Mouse (Mus musculus) neural tube, embryonic 15.5 days (tissue): ENCODE results near the gene AC161166.1. TPM values are rescaled to one million over a fixed set of nuclear protein-coding genes. Genes with fewer than 3 reads are reported as not detected.

Experiments used
- ATAC-seq: fragments of 200-750 bp; cut with Nextera tagmentation; 2 replicates; pipeline ENCODE4 v1.8.0; 2017; ENCODE audit warnings: mild to moderate bottlenecking, moderate TSS enrichment, moderate library complexity; ENCODE audit not compliant: low FRiP score
- H3K27ac ChIP-seq: fragments of 300-500 bp; sonication (generic); replicated peaks from 2 replicates; pipeline ENCODE4 v1.5.1; 2015; ENCODE audit warnings: mild to moderate bottlenecking, inconsistent platforms
- H3K27me3 ChIP-seq: fragments of 300-500 bp; sonication (generic); replicated peaks from 2 replicates; pipeline ENCODE4 v1.6.1; 2015; ENCODE audit warnings: inconsistent platforms
- H3K36me3 ChIP-seq: fragments of 300-500 bp; sonication (generic); 2 replicates; pipeline ENCODE4 v1.6.1; 2015; ENCODE audit warnings: inconsistent platforms
- H3K4me1 ChIP-seq: fragments of 300-500 bp; sonication (generic); 2 replicates; pipeline ENCODE4 v1.6.1; 2015; ENCODE audit warnings: inconsistent platforms
- H3K4me2 ChIP-seq: fragments of 300-500 bp; sonication (generic); 2 replicates; pipeline ENCODE4 v1.6.1; 2015; ENCODE audit warnings: inconsistent platforms, mild to moderate bottlenecking, moderate library complexity
- H3K4me3 ChIP-seq: fragments of 300-500 bp; sonication (generic); replicated peaks from 2 replicates; pipeline ENCODE4 v1.5.1; 2015; ENCODE audit warnings: mild to moderate bottlenecking, inconsistent platforms
- H3K9ac ChIP-seq: fragments of 300-500 bp; sonication (generic); replicated peaks from 2 replicates; pipeline ENCODE4 v1.6.1; 2015; ENCODE audit warnings: mild to moderate bottlenecking, inconsistent platforms
- H3K9me3 ChIP-seq: fragments of 300-500 bp; sonication (generic); replicated peaks from 2 replicates; pipeline ENCODE4 v1.6.1; 2016; ENCODE audit warnings: inconsistent platforms
- WGBS: fragments of 180-500 bp; shearing (Covaris S2); methylation state at CpG from one replicate; pipeline ENCODE4 v1.1.7; 2015; ENCODE audit warnings: mixed read lengths; 5-methylcytosine and 5-hydroxymethylcytosine counted together
- polyA plus RNA-seq: library from polyadenylated mRNA; unstranded; fragments of >200 nt; fragmentation: Nextera tagmentation; extraction: Ambion mirVana; gene quantifications from 2 replicates; pipeline ENCODE4 v1.2.1, GENCODE M21; 2015

The AC161166.1 gene
- polyA plus RNA-seq, 1 experiment from 2014 or later, result 1.2 TPM

DNA sequence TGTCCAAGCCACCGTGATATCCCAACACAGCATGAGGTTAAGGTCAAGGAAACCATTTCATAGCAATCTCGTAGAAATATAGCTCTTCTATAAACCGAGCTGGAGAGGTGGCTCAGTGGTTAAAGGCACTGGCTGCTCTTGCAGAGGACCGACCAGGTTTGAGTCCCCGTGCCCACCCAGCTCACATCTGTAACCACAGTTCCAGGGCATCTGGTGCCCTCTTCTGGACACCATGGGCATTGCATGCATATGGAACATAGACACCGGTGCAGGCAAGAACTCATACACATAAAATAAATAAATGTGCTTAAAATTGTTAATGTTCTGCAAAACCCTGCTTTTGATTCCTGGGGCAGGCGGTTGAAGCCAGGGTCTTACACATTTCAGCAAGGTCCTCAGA, 39.3 kb downstream of the AC161166.1 start:
- no peak for ATAC-seq
- WGBS, result 76% methylated on average over 7 of the region's 7 CpGs

DNA sequence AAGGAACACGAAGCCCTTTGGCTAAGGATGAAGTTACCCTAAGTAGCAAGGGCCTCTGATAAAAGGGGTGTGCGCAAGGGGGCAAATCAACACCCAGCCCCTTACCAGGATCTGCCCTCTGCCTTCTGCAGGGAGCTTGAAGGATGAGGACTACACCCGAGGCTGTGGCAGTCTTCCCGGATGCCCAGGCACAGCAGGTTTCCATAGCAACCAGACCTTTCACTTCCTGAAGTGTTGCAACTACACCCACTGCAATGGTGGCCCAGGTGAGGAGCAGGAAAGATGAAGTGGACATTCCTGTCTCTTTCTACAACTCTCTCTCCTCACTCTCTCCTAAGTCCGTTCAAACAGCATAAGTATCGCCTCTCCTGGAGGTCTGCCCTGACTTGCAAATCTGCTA, 39.8 kb downstream of the AC161166.1 start:
- Histone ChIP-seq H3K9me3 (no peaks in the 10 kb centered on the region), H3K27ac (no peak overlapping the region), H3K4me1 (0 out of 2 replicates have a peak, but pooled peaks cover 12% of the 10 kb centered on the region), H3K9ac (no peak overlapping the region), H3K27me3 (no peaks in the 10 kb centered on the region), H3K36me3 (no peaks in the 10 kb centered on the region), H3K4me2 (no peak overlapping the region), H3K4me3 (no peak overlapping the region)
- WGBS, result 75% methylated on average over 6 of the region's 6 CpGs
- no peak for ATAC-seq

More for the DNA sequence above, 39.3 kb downstream of the AC161166.1 start:
- H3K27me3 ChIP-seq, result no peaks in the 10 kb centered on the region
- H3K9ac ChIP-seq, result no peak overlapping the region
- no peak overlapping the region for H3K27ac ChIP-seq
- H3K4me3 ChIP-seq, result no peak overlapping the region
- H3K9me3 ChIP-seq, result no peaks in the 10 kb centered on the region
- H3K4me1 ChIP-seq, result 0 out of 2 replicates have a peak, but pooled peaks cover 12% of the 10 kb centered on the region
- H3K36me3 ChIP-seq, result no peaks in the 10 kb centered on the region
- no peak overlapping the region for H3K4me2 ChIP-seq

DNA sequence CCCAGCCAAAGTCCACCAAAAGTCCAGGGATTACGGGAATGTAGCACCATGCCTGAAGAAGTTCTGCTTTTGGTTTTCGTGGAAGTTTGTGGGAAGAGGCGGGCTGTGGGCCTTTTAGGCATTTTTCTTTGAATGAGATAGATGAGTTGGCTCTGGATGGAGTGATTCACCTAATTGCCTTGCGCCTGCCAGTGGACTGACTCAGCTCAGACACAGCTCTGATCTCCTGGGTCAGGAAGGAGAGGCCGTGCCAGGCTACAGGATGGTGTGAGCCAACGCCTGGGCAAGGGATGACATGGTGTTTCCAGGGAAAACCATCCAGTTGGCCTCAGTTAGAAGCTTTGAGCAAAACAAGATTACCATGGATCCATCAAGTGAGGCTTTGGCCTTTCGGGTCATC, 41.9 kb downstream of the AC161166.1 start:
- Histone ChIP-seq H3K27me3 (no peaks in the 10 kb centered on the region), H3K4me3 (no peak overlapping the region), H3K4me1 (0 out of 2 replicates have a peak, but pooled peaks cover 9% of the 10 kb centered on the region), H3K9me3 (no peaks in the 10 kb centered on the region), H3K36me3 (no peaks in the 10 kb centered on the region), H3K9ac (no peak overlapping the region), H3K4me2 (no peak overlapping the region), H3K27ac (no peak overlapping the region)
- 97% methylated on average over 7 of the region's 7 CpGs for WGBS
- ATAC-seq, result no peak

DNA sequence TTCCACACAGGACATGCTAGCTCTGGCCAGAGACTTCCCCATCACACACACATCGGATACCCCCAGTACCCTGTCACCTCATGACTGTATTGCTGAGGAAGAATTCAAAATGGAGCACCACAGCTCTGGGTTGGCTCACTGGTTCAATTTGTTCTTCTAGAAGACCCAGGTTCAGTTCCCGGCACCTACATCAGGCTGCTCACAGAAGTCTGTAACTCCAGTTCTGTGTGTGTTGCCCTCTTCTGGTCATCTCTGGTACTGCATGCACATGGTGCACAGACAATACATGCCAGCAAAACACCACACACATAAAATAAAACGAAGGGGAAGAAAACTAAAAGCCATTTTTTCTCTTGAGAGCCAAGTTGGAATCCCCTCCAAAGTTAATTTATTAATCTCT, 43.1 kb downstream of the AC161166.1 start:
- 79% methylated on average over 3 of the region's 3 CpGs for WGBS
- no peak overlapping the region for H3K4me3 ChIP-seq
- no peak for ATAC-seq
- no peak overlapping the region for H3K9ac ChIP-seq
- H3K4me2 ChIP-seq, result no peak overlapping the region
- H3K27me3 ChIP-seq, result no peaks in the 10 kb centered on the region
- H3K9me3 ChIP-seq, result no peaks in the 10 kb centered on the region
- H3K4me1 ChIP-seq, result 0 out of 2 replicates have a peak, but pooled peaks cover under 1% of the 10 kb centered on the region
- H3K27ac ChIP-seq, result no peak overlapping the region
- no peaks in the 10 kb centered on the region for H3K36me3 ChIP-seq

- H3K4me3 ChIP-seq, result no peak overlapping the region
- ATAC-seq, result no peak
- no peak overlapping the region for H3K9ac ChIP-seq
- 83% methylated on average over 5 of the region's 5 CpGs for WGBS
- no peaks in the 10 kb centered on the region for H3K27me3 ChIP-seq
- peaks cover 4% of the 10 kb centered on the region for H3K4me1 ChIP-seq
- no peaks in the 10 kb centered on the region for H3K9me3 ChIP-seq
- no peak overlapping the region for H3K4me2 ChIP-seq
- no peak overlapping the region for H3K27ac ChIP-seq
- H3K36me3 ChIP-seq, result no peaks in the 10 kb centered on the region
Measured at GRCm38 (mm10) chr7:24467886-24468285, 44.4 kb downstream of the AC161166.1 start.

GRCm38 (mm10) chr7:24466835-24467234, 45.4 kb downstream of the AC161166.1 start:
- Histone ChIP-seq H3K9me3 (no peaks in the 10 kb centered on the region), H3K4me2 (no peak overlapping the region), H3K9ac (no peak overlapping the region), H3K36me3 (no peaks in the 10 kb centered on the region), H3K27me3 (no peaks in the 10 kb centered on the region), H3K27ac (no peak overlapping the region), H3K4me1 (peaks cover 11% of the 10 kb centered on the region), H3K4me3 (no peak overlapping the region)
- 92% methylated on average over 6 of the region's 6 CpGs for WGBS
- ATAC-seq, result no peak

DNA sequence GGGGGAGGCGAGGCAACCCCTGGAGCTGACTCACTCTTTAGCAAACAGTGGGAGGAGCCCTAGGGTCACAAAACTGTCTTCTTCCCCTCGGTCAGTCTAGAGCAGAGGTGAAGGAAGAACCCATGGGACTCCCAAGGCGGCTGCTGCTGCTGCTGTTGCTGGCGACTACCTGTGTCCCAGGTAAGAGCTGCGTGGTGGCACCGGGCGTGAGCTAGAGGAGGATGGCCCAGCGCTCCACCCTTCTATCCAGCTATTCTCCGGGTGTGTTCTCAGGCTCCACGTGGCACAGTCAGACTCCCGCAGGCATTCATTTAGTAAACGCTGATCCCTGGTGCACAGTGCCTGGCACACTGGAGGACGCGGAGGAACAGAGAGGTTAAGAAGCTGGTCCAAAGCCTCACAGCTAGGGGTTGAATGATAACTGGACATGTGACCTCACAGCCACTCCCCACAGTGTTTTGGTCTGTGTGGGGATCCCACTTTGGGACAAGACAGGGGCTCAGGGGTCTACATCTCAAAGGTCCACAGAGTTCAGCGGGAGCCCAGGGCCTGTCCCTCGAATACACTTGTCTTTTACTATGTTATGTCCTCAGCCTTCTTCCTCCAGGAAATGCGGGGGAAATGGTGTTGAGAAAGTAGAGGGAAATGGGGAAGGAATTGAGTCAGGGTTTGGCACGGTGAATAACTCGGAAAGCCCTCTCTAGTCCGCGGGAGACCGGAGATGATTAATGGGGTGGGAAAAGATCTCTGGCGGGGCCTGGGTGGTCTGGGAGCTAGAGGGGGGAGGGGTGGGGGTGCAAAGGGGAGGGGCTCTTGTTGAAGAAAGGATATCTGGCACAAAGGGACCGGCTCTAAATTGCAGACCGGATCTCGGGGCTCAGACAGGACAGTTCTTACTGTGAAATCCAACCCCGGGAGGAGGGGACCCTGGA, 49.6 kb downstream of the AC161166.1 start, which contains the start of gene Plaur:
Plaur (plus strand) TSS at position 97 of the 932 bp plus-strand sequence.
- no peaks in the 10 kb centered on the region for H3K9me3 ChIP-seq
- H3K4me1 ChIP-seq, result peaks cover 11% of the 10 kb centered on the region
- WGBS, result 6% methylated on average over 27 of the region's 27 CpGs
- no peaks in the 10 kb centered on the region for H3K27me3 ChIP-seq
- H3K27ac ChIP-seq, result no peak within 1 kb of the TSS
- ATAC-seq, result peak; percentile 38
- no peak within 1 kb of the TSS for H3K9ac ChIP-seq
- peak within 1 kb of the TSS; percentile 14 for H3K4me3 ChIP-seq
- peak within 1 kb of the TSS; percentile 45 for H3K4me2 ChIP-seq
- no peaks in the 10 kb centered on the region for H3K36me3 ChIP-seq

DNA sequence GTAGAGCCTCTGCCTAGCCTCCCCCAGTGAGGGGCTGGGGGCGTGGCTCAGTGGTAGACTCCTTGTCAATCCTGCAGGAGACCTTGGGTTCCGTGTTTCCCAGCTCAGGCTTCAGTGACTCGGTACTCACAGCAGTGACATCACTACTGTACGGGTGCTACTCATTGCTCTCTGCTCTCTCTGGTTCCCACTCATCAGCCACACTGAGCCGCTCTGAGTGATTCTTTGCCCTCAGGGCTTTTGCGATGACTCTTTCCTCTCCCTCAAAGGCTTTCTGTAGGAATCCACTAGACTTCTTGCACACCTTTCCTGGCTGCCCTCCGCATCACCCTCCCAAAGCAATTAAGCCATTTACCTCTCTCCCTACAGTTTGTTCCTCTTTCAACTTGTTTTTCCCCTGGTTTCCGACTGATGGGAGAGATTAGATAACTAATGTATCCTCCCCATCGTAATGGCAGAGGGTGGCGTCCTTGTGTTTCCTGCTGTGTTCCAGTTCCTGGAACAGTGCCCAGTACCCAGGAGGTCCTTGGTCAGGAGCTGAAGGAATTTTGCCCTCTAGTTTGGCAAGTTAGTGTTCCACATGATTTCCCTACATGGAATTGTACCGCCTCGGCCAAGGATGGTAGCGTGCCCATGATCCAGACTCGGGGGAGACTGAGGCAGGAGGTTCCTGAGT, 50.7 kb downstream of the AC161166.1 start:
- no peaks in the 10 kb centered on the region for H3K9me3 ChIP-seq

More for the DNA sequence above, 50.7 kb downstream of the AC161166.1 start:
- Histone ChIP-seq H3K9ac (no peak overlapping the region), H3K27ac (no peak overlapping the region), H3K36me3 (no peaks in the 10 kb centered on the region), H3K4me2 (no peak overlapping the region), H3K4me3 (no peak overlapping the region), H3K4me1 (peaks cover 11% of the 10 kb centered on the region), H3K27me3 (no peaks in the 10 kb centered on the region)
- 61% methylated on average over 14 of the region's 14 CpGs for WGBS
- ATAC-seq, result no peak

Other genes starting within 250 kb of the AC161166.1 start
- gene Zfp93, start 242.0 kb downstream of the AC161166.1 start, polyA plus RNA-seq, result 6.3 and 8.8 TPM in 2 replicates
- 42.0 and 44.7 TPM in 2 replicates for gene Zfp61, start 211.2 kb downstream of the AC161166.1 start, polyA plus RNA-seq
- gene Zfp94, start 195.8 kb downstream of the AC161166.1 start, polyA plus RNA-seq, result 20.0 and 20.2 TPM in 2 replicates
- 0.24 and 0.29 TPM in 2 replicates for gene Tescl, start 178.5 kb downstream of the AC161166.1 start, polyA plus RNA-seq
- 0.06 TPM in 1 of 2 replicates, not detected in the other for gene Lypd5, start 163.3 kb downstream of the AC161166.1 start, polyA plus RNA-seq
- gene Kcnn4, start 142.2 kb downstream of the AC161166.1 start, polyA plus RNA-seq, result 3.0 and 11.2 TPM in 2 replicates
- 34.4 and 38.3 TPM in 2 replicates for gene Smg9, start 112.8 kb downstream of the AC161166.1 start, polyA plus RNA-seq
- gene Irgc1, start 60.2 kb downstream of the AC161166.1 start, polyA plus RNA-seq, result not detected in 2 replicates
- gene Plaur, start 50.0 kb downstream of the AC161166.1 start, polyA plus RNA-seq, result 1.7 and 4.6 TPM in 2 replicates
- 67.2 and 90.6 TPM in 2 replicates for gene Cadm4, start 30.4 kb downstream of the AC161166.1 start, polyA plus RNA-seq
- gene Zfp428, start 5.4 kb downstream of the AC161166.1 start, polyA plus RNA-seq, result 215 and 282 TPM in 2 replicates
- 18.8 and 21.1 TPM in 2 replicates for gene Irgq, start 18.2 kb upstream of the AC161166.1 start, polyA plus RNA-seq
- 0.51 TPM in 1 of 2 replicates, not detected in the other for gene Pinlyp, start 33.7 kb upstream of the AC161166.1 start, polyA plus RNA-seq
- 60.2 and 75.0 TPM in 2 replicates for gene Xrcc1, start 33.8 kb upstream of the AC161166.1 start, polyA plus RNA-seq
- gene Ethe1, start 75.1 kb upstream of the AC161166.1 start, polyA plus RNA-seq, result 29.3 and 33.2 TPM in 2 replicates
- gene Zfp575, start 75.2 kb upstream of the AC161166.1 start, polyA plus RNA-seq, result 12.9 and 17.5 TPM in 2 replicates
- gene Phldb3, start 98.3 kb upstream of the AC161166.1 start, polyA plus RNA-seq, result 0.37 TPM in 1 of 2 replicates, not detected in the other
- gene Lypd3, start 124.1 kb upstream of the AC161166.1 start, polyA plus RNA-seq, result 0.36 and 0.78 TPM in 2 replicates
- not detected in 2 replicates for gene Tex101, start 164.2 kb upstream of the AC161166.1 start, polyA plus RNA-seq
- gene BC049730, start 196.8 kb upstream of the AC161166.1 start, polyA plus RNA-seq, result not detected in 2 replicates
- gene Gm4763, start 214.5 kb upstream of the AC161166.1 start, polyA plus RNA-seq, result not detected in 2 replicates
- 0.19 and 0.20 TPM in 2 replicates for gene Cd177, start 247.9 kb upstream of the AC161166.1 start, polyA plus RNA-seq